Mouse (Mus musculus) megakaryocyte, embryonic 14.5 days (primary cell): ENCODE data around the gene Ccser2. TPM values are rescaled to one million over a fixed set of nuclear protein-coding genes. Genes with fewer than 3 reads are reported as not detected.

ENCODE experiments used
- H3K27me3 ChIP-seq: replicated peaks from 2 replicates; pipeline ENCODE3; 2012; ENCODE audit warnings: inconsistent platforms
- H3K36me3 ChIP-seq: replicated peaks from 2 replicates; pipeline ENCODE3; 2012; ENCODE audit warnings: low read length, inconsistent platforms, mixed read lengths
- H3K4me1 ChIP-seq: 2 replicates; pipeline ENCODE4 v1.6.1; 2012; ENCODE audit warnings: inconsistent platforms
- H3K4me3 ChIP-seq: replicated peaks from 2 replicates; pipeline ENCODE3; 2012; ENCODE audit warnings: moderate library complexity, mild to moderate bottlenecking, inconsistent platforms
- H3K9me3 ChIP-seq: 2 replicates; pipeline ENCODE4 v1.6.1; 2012; ENCODE audit warnings: inconsistent platforms
- FLI1 ChIP-seq: IDR thresholded peaks from 2 replicates; pipeline ENCODE4 v1.6.1; 2012; ENCODE audit warnings: low read length, inconsistent platforms, mixed read lengths
- GATA1 ChIP-seq: IDR thresholded peaks from 3 replicates; pipeline ENCODE4 v1.6.1; 2012; ENCODE audit warnings: mixed read lengths, low read length, inconsistent platforms, borderline replicate concordance
- polyA plus RNA-seq: library from polyadenylated mRNA; stranded (reverse); fragments of >175 nt; gene quantifications from 2 replicates; pipeline ENCODE4 v1.2.3, GENCODE M21; 2012; ENCODE audit warnings: low replicate concordance; ENCODE audit not compliant: insufficient read depth

Ccser2 gene
- polyA plus RNA-seq, 1 experiment: 0.31 TPM

GRCm38 (mm10) chr14:36985693-36986092 is 17.1 kb upstream of the Ccser2 start:
- no peaks in the 10 kb centered on the region for H3K27me3 ChIP-seq
- no peaks in the 10 kb centered on the region for H3K9me3 ChIP-seq
- TF ChIP-seq GATA1: no peak
- no peak for TF ChIP-seq FLI1
- H3K36me3 ChIP-seq: no peaks in the 10 kb centered on the region
- no peak overlapping the region for H3K4me3 ChIP-seq
- no peaks in the 10 kb centered on the region for H3K4me1 ChIP-seq

GRCm38 (mm10) chr14:36975019-36975418 is 6.4 kb upstream of the Ccser2 start:
- H3K4me1 ChIP-seq: peaks cover 6% of the 10 kb centered on the region
- no peak overlapping the region for H3K4me3 ChIP-seq
- no peaks in the 10 kb centered on the region for H3K36me3 ChIP-seq
- no peaks in the 10 kb centered on the region for H3K27me3 ChIP-seq
- TF ChIP-seq GATA1 (no peak), FLI1 (no peak)
- no peaks in the 10 kb centered on the region for H3K9me3 ChIP-seq

GRCm38 (mm10) chr14:36971211-36971610 is 2.6 kb upstream of the Ccser2 start:
- TF ChIP-seq GATA1 (no peak), FLI1 (no peak)
- Histone ChIP-seq H3K4me3 (no peak overlapping the region), H3K27me3 (no peaks in the 10 kb centered on the region), H3K9me3 (no peaks in the 10 kb centered on the region), H3K36me3 (no peaks in the 10 kb centered on the region), H3K4me1 (peaks cover 26% of the 10 kb centered on the region)

GRCm38 (mm10) chr14:36969861-36970420 is 1.4 kb upstream of the Ccser2 start:
- Histone ChIP-seq H3K4me1 (peaks cover 26% of the 10 kb centered on the region), H3K27me3 (no peaks in the 10 kb centered on the region), H3K9me3 (no peaks in the 10 kb centered on the region), H3K36me3 (no peaks in the 10 kb centered on the region), H3K4me3 (no peak overlapping the region)
- no peak for TF ChIP-seq FLI1
- TF ChIP-seq GATA1: no peak

DNA sequence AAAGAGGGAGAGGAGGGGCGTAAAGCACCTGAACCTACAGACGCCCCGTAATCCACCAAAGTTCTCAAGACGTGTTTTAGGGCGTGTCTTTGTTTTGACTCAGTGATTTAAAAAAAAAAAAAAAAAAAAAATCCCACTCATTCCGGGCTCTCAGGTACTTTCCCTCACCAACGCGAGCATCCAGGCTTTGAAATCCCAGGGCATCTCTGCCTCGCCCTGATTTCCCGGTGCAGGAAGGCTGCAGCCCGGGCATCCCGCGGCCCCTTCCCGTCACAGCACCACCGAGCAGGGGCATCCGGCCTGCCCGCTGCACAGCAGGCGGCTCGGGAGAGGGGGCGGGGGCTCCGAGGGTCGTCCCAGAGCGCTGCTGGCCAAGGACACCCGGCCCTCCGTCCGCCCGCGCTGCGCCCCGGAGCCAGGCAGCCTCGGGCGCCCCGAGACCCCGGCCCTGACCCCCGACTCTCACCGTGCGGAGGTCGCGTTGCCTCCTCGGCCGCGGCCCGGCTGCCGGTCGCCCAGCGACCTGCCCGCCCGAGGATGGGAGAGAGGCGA is 425 bp downstream of the Ccser2 start:
- peaks cover 26% of the 10 kb centered on the region for H3K4me1 ChIP-seq
- no peaks in the 10 kb centered on the region for H3K9me3 ChIP-seq
- H3K4me3 ChIP-seq: peak overlapping the region; percentile 95
- H3K36me3 ChIP-seq: no peaks in the 10 kb centered on the region
- TF ChIP-seq GATA1 (no peak), FLI1 (no peak)
- H3K27me3 ChIP-seq: no peaks in the 10 kb centered on the region

- TF ChIP-seq FLI1 (no peak), GATA1 (no peak)
- Histone ChIP-seq H3K4me1 (peaks cover 45% of the 10 kb centered on the region), H3K4me3 (no peak overlapping the region), H3K9me3 (no peaks in the 10 kb centered on the region), H3K27me3 (no peaks in the 10 kb centered on the region), H3K36me3 (no peaks in the 10 kb centered on the region)
Observed at GRCm38 (mm10) chr14:36965421-36965820, 3.2 kb downstream of the Ccser2 start.

GRCm38 (mm10) chr14:36962477-36962876 is 6.1 kb downstream of the Ccser2 start:
- Histone ChIP-seq H3K27me3 (no peaks in the 10 kb centered on the region), H3K4me3 (peak overlapping the region; percentile 55), H3K4me1 (peaks cover 27% of the 10 kb centered on the region), H3K9me3 (no peaks in the 10 kb centered on the region), H3K36me3 (no peaks in the 10 kb centered on the region)
- no peak for TF ChIP-seq GATA1
- TF ChIP-seq FLI1: no peak

DNA sequence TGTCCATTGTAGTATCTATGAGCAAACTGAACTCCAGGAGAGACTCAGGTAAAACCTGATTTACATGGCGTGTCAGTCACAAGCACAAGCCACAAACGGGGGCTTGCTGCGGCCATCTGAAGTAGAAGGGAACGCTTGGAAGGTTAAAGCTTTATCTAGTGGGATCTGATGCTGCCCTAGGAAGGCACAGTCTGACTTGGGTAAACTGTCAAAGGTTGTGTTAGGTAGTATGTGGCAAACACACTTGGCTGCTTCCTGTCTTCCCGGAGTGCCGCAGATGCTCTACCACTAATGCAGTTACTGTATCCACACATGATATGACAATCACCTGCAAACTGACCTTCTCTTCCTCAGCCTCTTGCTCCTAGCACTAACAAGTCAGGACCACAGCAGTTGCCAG is 10.9 kb downstream of the Ccser2 start:
- TF ChIP-seq GATA1 (no peak), FLI1 (no peak)
- Histone ChIP-seq H3K4me1 (peaks cover 45% of the 10 kb centered on the region), H3K9me3 (no peaks in the 10 kb centered on the region), H3K4me3 (no peak overlapping the region), H3K36me3 (no peaks in the 10 kb centered on the region), H3K27me3 (no peaks in the 10 kb centered on the region)

DNA sequence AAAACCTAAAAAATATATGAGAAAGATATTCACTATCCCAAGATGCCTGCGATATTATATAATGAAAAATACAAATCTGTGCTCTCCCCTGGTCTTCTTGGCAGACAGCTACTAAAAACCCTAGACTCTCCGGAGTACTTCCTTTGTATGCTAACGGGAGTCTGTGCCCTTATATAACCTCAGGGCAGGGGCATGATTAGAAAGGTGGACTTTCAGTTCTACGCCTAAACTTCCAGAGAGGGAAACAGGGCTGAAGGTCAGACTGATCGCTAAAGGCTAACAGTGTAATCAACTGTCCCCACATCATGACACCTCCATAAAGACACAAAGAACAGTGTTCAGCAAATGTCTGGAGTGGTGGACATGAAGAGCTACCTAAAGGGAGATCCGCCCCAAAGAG is 11.3 kb downstream of the Ccser2 start:
- H3K9me3 ChIP-seq: no peaks in the 10 kb centered on the region
- no peak for TF ChIP-seq FLI1
- TF ChIP-seq GATA1: no peak
- H3K36me3 ChIP-seq: no peaks in the 10 kb centered on the region
- H3K27me3 ChIP-seq: no peaks in the 10 kb centered on the region
- peaks cover 45% of the 10 kb centered on the region for H3K4me1 ChIP-seq
- no peak overlapping the region for H3K4me3 ChIP-seq

- Histone ChIP-seq H3K4me3 (no peak overlapping the region), H3K9me3 (no peaks in the 10 kb centered on the region), H3K4me1 (peaks cover 44% of the 10 kb centered on the region), H3K36me3 (no peaks in the 10 kb centered on the region), H3K27me3 (no peaks in the 10 kb centered on the region)
- TF ChIP-seq FLI1: no peak
- no peak for TF ChIP-seq GATA1
Observed at GRCm38 (mm10) chr14:36956717-36957116, 11.9 kb downstream of the Ccser2 start.

DNA sequence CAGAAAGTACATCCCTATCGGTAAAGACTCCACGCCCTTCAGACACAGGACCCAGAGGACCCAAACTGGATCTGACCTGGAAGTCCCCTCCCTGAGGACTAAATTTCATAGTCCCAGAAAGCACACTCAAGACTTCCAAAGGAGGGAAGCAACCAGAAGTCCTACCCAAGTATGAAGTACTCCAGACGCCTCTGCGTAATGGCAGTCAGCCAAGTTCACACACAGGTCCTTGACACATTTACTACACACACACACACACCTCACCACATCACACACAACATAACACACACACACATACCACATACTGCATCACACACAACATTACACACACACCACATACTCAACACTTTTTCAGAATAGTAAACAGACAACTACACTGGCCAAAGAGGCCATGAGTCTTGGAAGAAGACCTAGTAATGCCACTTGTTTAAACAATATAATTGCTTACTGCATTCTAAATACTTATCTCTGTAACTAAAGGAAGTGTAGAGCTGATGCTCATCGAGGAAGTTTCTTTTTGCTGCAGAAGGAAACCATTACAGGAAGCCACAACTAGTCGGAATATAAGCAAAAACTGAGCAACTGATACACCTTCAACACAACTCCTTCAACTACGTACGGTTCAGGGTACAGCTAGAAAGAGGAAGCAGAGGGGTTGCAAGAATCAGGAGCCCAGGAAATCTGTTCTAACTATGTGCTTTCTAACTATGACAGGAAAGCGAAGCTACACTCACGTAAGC is 15.7 kb downstream of the Ccser2 start:
- TF ChIP-seq FLI1 (no peak), GATA1 (no peak)
- peak overlapping the region; percentile 38 for H3K4me3 ChIP-seq
- no peaks in the 10 kb centered on the region for H3K36me3 ChIP-seq
- peaks cover 29% of the 10 kb centered on the region for H3K4me1 ChIP-seq
- no peaks in the 10 kb centered on the region for H3K27me3 ChIP-seq
- H3K9me3 ChIP-seq: no peaks in the 10 kb centered on the region
